Mouse (Mus musculus): ENCODE measurements around the gene Gucy2d. TPM values are rescaled to one million over a fixed set of nuclear protein-coding genes. Genes with fewer than 3 reads are reported as not detected.

The Gucy2d gene
- polyA plus RNA-seq, 1 experiment from 2014 or later = not detected

GRCm38 (mm10) chr7:98469089-98469488, 28.9 kb downstream of the Gucy2d start:
- WGBS = 66% methylated on average over 3 of the region's 3 CpGs
- Histone ChIP-seq H3K9ac (ENCODE audit: low read length) (no peak overlapping the region), H3K4me3 (ENCODE audit: low read depth, low read length) (no peak overlapping the region), H3K27me3 (ENCODE audit: control insufficient read depth, insufficient read depth, low read length) (no peaks in the 10 kb centered on the region), H3K4me2 (no peak overlapping the region), H3K4me1 (ENCODE audit: control insufficient read depth, insufficient read depth, low read length) (no peaks in the 10 kb centered on the region), H3K9me3 (ENCODE audit: control insufficient read depth, low read length) (no peaks in the 10 kb centered on the region), H3K36me3 (ENCODE audit: control insufficient read depth, insufficient read depth, low read length) (no peaks in the 10 kb centered on the region), H3K27ac (ENCODE audit: low read depth, low read length) (no peak overlapping the region)
- no peak for ATAC-seq (ENCODE audit: low FRiP score)
- DNase-seq (ENCODE audit: low spot score, missing footprints) = no peak

- no peak overlapping the region for H3K27ac ChIP-seq (ENCODE audit: low read depth, low read length)
- ATAC-seq (ENCODE audit: low FRiP score) (no peak), DNase-seq (ENCODE audit: low spot score, missing footprints) (no peak)
- no peaks in the 10 kb centered on the region for H3K9me3 ChIP-seq (ENCODE audit: control insufficient read depth, low read length)
- H3K27me3 ChIP-seq (ENCODE audit: control insufficient read depth, insufficient read depth, low read length) = no peaks in the 10 kb centered on the region
- no peaks in the 10 kb centered on the region; the same call in 1 of the 2 replicates for H3K36me3 ChIP-seq (ENCODE audit: control insufficient read depth, insufficient read depth, low read length)
- 85% methylated on average over 2 of the region's 2 CpGs for WGBS
- no peaks in the 10 kb centered on the region for H3K4me1 ChIP-seq (ENCODE audit: control insufficient read depth, insufficient read depth, low read length)
- H3K4me3 ChIP-seq (ENCODE audit: low read depth, low read length) = no peak overlapping the region
- H3K4me2 ChIP-seq = no peak overlapping the region
- no peak overlapping the region for H3K9ac ChIP-seq (ENCODE audit: low read length)
Measured at GRCm38 (mm10) chr7:98472529-98472928, 32.3 kb downstream of the Gucy2d start.

- no peak for DNase-seq (ENCODE audit: low spot score, missing footprints)
- no peaks in the 10 kb centered on the region for H3K27me3 ChIP-seq (ENCODE audit: control insufficient read depth, insufficient read depth, low read length)
- H3K4me3 ChIP-seq (ENCODE audit: low read depth, low read length) = no peak overlapping the region
- no peak overlapping the region for H3K27ac ChIP-seq (ENCODE audit: low read depth, low read length)
- no peak for ATAC-seq (ENCODE audit: low FRiP score)
- 74% methylated on average over 1 of the region's 1 CpGs for WGBS
- H3K4me1 ChIP-seq (ENCODE audit: control insufficient read depth, insufficient read depth, low read length) = no peaks in the 10 kb centered on the region
- no peaks in the 10 kb centered on the region for H3K9me3 ChIP-seq (ENCODE audit: control insufficient read depth, low read length)
- H3K9ac ChIP-seq (ENCODE audit: low read length) = no peak overlapping the region
- H3K36me3 ChIP-seq (ENCODE audit: control insufficient read depth, insufficient read depth, low read length) = no peaks in the 10 kb centered on the region; the same call in 1 of the 2 replicates
- H3K4me2 ChIP-seq = no peak overlapping the region
Measured at GRCm38 (mm10) chr7:98474558-98474957, 34.3 kb downstream of the Gucy2d start.

GRCm38 (mm10) chr7:98477153-98477552, 36.9 kb downstream of the Gucy2d start:
- Histone ChIP-seq H3K36me3 (ENCODE audit: control insufficient read depth, insufficient read depth, low read length) (no peaks in the 10 kb centered on the region; the same call in 1 of the 2 replicates), H3K9me3 (ENCODE audit: control insufficient read depth, low read length) (no peaks in the 10 kb centered on the region), H3K4me3 (ENCODE audit: low read depth, low read length) (no peak overlapping the region), H3K27ac (ENCODE audit: low read depth, low read length) (no peak overlapping the region), H3K4me2 (no peak overlapping the region), H3K4me1 (ENCODE audit: control insufficient read depth, insufficient read depth, low read length) (no peaks in the 10 kb centered on the region), H3K9ac (ENCODE audit: low read length) (no peak overlapping the region), H3K27me3 (ENCODE audit: control insufficient read depth, insufficient read depth, low read length) (no peaks in the 10 kb centered on the region)
- 93% methylated on average over 4 of the region's 4 CpGs for WGBS
- ATAC-seq (ENCODE audit: low FRiP score) (no peak), DNase-seq (ENCODE audit: low spot score, missing footprints) (no peak)

- no peaks in the 10 kb centered on the region; the same call in 1 of the 2 replicates for H3K36me3 ChIP-seq (ENCODE audit: control insufficient read depth, insufficient read depth, low read length)
- H3K27ac ChIP-seq (ENCODE audit: low read depth, low read length) = no peak overlapping the region
- H3K27me3 ChIP-seq (ENCODE audit: control insufficient read depth, insufficient read depth, low read length) = no peaks in the 10 kb centered on the region
- DNase-seq (ENCODE audit: low spot score, missing footprints) (no peak), ATAC-seq (ENCODE audit: low FRiP score) (no peak)
- H3K9ac ChIP-seq (ENCODE audit: low read length) = no peak overlapping the region
- 92% methylated on average over 1 of the region's 1 CpGs for WGBS
- no peak overlapping the region for H3K4me2 ChIP-seq
- H3K9me3 ChIP-seq (ENCODE audit: control insufficient read depth, low read length) = no peaks in the 10 kb centered on the region
- no peaks in the 10 kb centered on the region for H3K4me1 ChIP-seq (ENCODE audit: control insufficient read depth, insufficient read depth, low read length)
- no peak overlapping the region for H3K4me3 ChIP-seq (ENCODE audit: low read depth, low read length)
Measured at GRCm38 (mm10) chr7:98480481-98480880, 40.3 kb downstream of the Gucy2d start.

- Histone ChIP-seq H3K27me3 (ENCODE audit: control insufficient read depth, insufficient read depth, low read length) (no peaks in the 10 kb centered on the region), H3K27ac (ENCODE audit: low read depth, low read length) (no peak overlapping the region), H3K9me3 (ENCODE audit: control insufficient read depth, low read length) (no peaks in the 10 kb centered on the region), H3K4me3 (ENCODE audit: low read depth, low read length) (no peak overlapping the region), H3K36me3 (ENCODE audit: control insufficient read depth, insufficient read depth, low read length) (no peaks in the 10 kb centered on the region; the same call in 1 of the 2 replicates), H3K4me2 (no peak overlapping the region), H3K9ac (ENCODE audit: low read length) (no peak overlapping the region), H3K4me1 (ENCODE audit: control insufficient read depth, insufficient read depth, low read length) (no peaks in the 10 kb centered on the region)
- DNase-seq (ENCODE audit: low spot score, missing footprints) (peak; percentile 94), ATAC-seq (ENCODE audit: low FRiP score) (peak; percentile 79)
- WGBS = 16% methylated on average over 9 of the region's 9 CpGs
Measured at GRCm38 (mm10) chr7:98481066-98481734, 41.0 kb downstream of the Gucy2d start.

- ATAC-seq (ENCODE audit: low FRiP score) (no peak), DNase-seq (ENCODE audit: low spot score, missing footprints) (no peak)
- Histone ChIP-seq H3K4me2 (no peak overlapping the region), H3K27me3 (ENCODE audit: control insufficient read depth, insufficient read depth, low read length) (no peaks in the 10 kb centered on the region), H3K36me3 (ENCODE audit: control insufficient read depth, insufficient read depth, low read length) (no peaks in the 10 kb centered on the region; the same call in 1 of the 2 replicates), H3K9ac (ENCODE audit: low read length) (no peak overlapping the region), H3K9me3 (ENCODE audit: control insufficient read depth, low read length) (no peaks in the 10 kb centered on the region), H3K4me3 (ENCODE audit: low read depth, low read length) (no peak overlapping the region), H3K4me1 (ENCODE audit: control insufficient read depth, insufficient read depth, low read length) (no peaks in the 10 kb centered on the region; the same call in 1 of the 2 replicates), H3K27ac (ENCODE audit: low read depth, low read length) (no peak overlapping the region)
- WGBS = 86% methylated on average over 8 of the region's 8 CpGs
Measured at GRCm38 (mm10) chr7:98481861-98482260, 41.6 kb downstream of the Gucy2d start.

- ATAC-seq (ENCODE audit: low FRiP score) (no peak), DNase-seq (ENCODE audit: low spot score, missing footprints) (peak; percentile 85)
- 55% methylated on average over 12 of the region's 12 CpGs for WGBS
- H3K36me3 ChIP-seq (ENCODE audit: control insufficient read depth, insufficient read depth, low read length) = no peaks in the 10 kb centered on the region
- H3K4me1 ChIP-seq (ENCODE audit: control insufficient read depth, insufficient read depth, low read length) = no peaks in the 10 kb centered on the region; the same call in 1 of the 2 replicates
- no peak overlapping the region for H3K4me3 ChIP-seq (ENCODE audit: low read depth, low read length)
- H3K27ac ChIP-seq (ENCODE audit: low read depth, low read length) = no peak overlapping the region
- H3K27me3 ChIP-seq (ENCODE audit: control insufficient read depth, insufficient read depth, low read length) = no peaks in the 10 kb centered on the region
- no peak overlapping the region for H3K9ac ChIP-seq (ENCODE audit: low read length)
- H3K4me2 ChIP-seq = no peak overlapping the region
- no peaks in the 10 kb centered on the region for H3K9me3 ChIP-seq (ENCODE audit: control insufficient read depth, low read length)
Measured at GRCm38 (mm10) chr7:98482551-98483267, 42.5 kb downstream of the Gucy2d start.

GRCm38 (mm10) chr7:98483268-98483607, 43.0 kb downstream of the Gucy2d start:
- ATAC-seq (ENCODE audit: low FRiP score) (no peak), DNase-seq (ENCODE audit: low spot score, missing footprints) (no peak)
- H3K36me3 ChIP-seq (ENCODE audit: control insufficient read depth, insufficient read depth, low read length) = no peaks in the 10 kb centered on the region
- no peaks in the 10 kb centered on the region; the same call in 1 of the 2 replicates for H3K4me1 ChIP-seq (ENCODE audit: control insufficient read depth, insufficient read depth, low read length)
- no peak overlapping the region for H3K27ac ChIP-seq (ENCODE audit: low read depth, low read length)
- 0 out of 2 replicates have a peak overlapping the region, but pooled peaks have one; percentile 5 for H3K9ac ChIP-seq (ENCODE audit: low read length)
- 31% methylated on average over 8 of the region's 8 CpGs for WGBS
- H3K9me3 ChIP-seq (ENCODE audit: control insufficient read depth, low read length) = no peaks in the 10 kb centered on the region
- no peak overlapping the region for H3K4me3 ChIP-seq (ENCODE audit: low read depth, low read length)
- H3K27me3 ChIP-seq (ENCODE audit: control insufficient read depth, insufficient read depth, low read length) = no peaks in the 10 kb centered on the region; the same call in 1 of the 2 replicates
- no peak overlapping the region for H3K4me2 ChIP-seq

Data from midbrain, embryonic 11.5 days (tissue).